Mouse (Mus musculus) lung, postnatal 0 days (tissue): ENCODE results near the gene Ifnar1.

Source experiments
- CTCF ChIP-seq: IDR thresholded peaks from 2 replicates; pipeline ENCODE4 v1.5.1; 2016; ENCODE audit warnings: antibody characterized with exemption, mild to moderate bottlenecking
- EP300 ChIP-seq: IDR thresholded peaks from 2 replicates; pipeline ENCODE4 v1.6.1; 2016; ENCODE audit warnings: antibody characterized with exemption, mild to moderate bottlenecking, control low read depth

DNA sequence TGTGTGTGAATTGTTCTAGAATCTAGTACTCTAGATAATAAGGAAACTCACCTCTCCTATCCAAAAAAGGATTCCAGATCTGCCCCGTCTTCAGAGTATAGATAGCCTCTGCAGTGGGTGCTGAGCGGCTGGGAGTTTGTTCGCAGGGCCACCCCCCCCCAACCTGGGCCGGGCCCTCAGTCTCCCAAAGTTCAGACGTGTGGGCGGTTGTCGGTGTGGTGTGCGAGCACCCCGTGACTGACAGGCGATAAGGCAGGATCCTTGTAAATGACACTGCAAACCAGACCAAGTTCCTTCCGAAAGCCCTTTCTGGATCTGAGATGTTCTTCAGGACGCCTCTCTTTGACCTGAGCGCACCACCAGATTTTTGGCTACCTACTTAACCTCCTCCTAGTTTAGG, 49.4 kb downstream of the Ifnar1 start:
- TF ChIP-seq CTCF, result no peak
- TF ChIP-seq EP300, result no peak
